Mouse (Mus musculus) spleen, adult 2 months (tissue): ENCODE measurements around the gene Rasgef1b.

Experiments used
- CTCF ChIP-seq: fragments of 200-500 bp; IDR thresholded peaks from 2 replicates; pipeline ENCODE4 v1.5.1; 2011; ENCODE audit warnings: mild to moderate bottlenecking, inconsistent platforms; ENCODE audit not compliant: insufficient read depth, insufficient read length, insufficient replicate concordance; ENCODE audit errors: extremely low read depth
- POLR2A ChIP-seq: fragments of 200-500 bp; IDR thresholded peaks from 2 replicates; pipeline ENCODE4 v1.6.1; 2011; ENCODE audit warnings: low read depth, low read length, inconsistent platforms

GRCm38 (mm10) chr5:99502681-99503080 is 226.2 kb downstream of the Rasgef1b start:
- TF ChIP-seq POLR2A (no peak), CTCF (no peak)
